13 mouse cellular contexts compared by ENCODE assay signal in genomic region chr17:34684253-34684893, GRCm38 (mm10). TPM values are rescaled to one million over a fixed set of nuclear protein-coding genes. Genes with fewer than 3 reads are reported as not detected.
DNase-seq lines count a peak whose midpoint lies in the region; ATAC-seq and TF ChIP-seq lines count a peak whose summit lies in the region.
"Had no signal": no experiment of that assay in that cellular context is flagged by ENCODE, and none has a peak within 500 bp of the region (broad histone marks: within the 10 kb centered on the region; RNA-seq: fewer than 3 reads in every experiment).

No protein-coding gene starts in this region.

- peaks cover 26% of the 10 kb centered on the region for H3K4me1 ChIP-seq in lung, embryonic 14.5 days (ENCODE audit: insufficient read depth)
- H3K4me1 ChIP-seq: midbrain, embryonic 12.5 days had no signal

- 41% methylated on average over 9 of the region's 9 CpGs for WGBS in lung, embryonic 14.5 days

- DNase-seq in adrenal gland, adult 2 months: peak; percentile 61
- no peak for DNase-seq in adrenal gland, postnatal 4 days (ENCODE audit: low spot score in 2 of 2)
- DNase-seq in lung, embryonic 14.5 days: peak; percentile 31
- DNase-seq in lung, postnatal 25 days (ENCODE audit: low spot score): no peak
- DNase-seq in lung, postnatal 36 days: peak; percentile 62
- DNase-seq in layer of hippocampus, postnatal 36 days: no peak
- DNase-seq in kidney, adult 9 months: no peak
- DNase-seq: B cell, adult 2 months had no signal

- H3K4me3 ChIP-seq in lung, embryonic 14.5 days (ENCODE audit: low read depth, low read length): no peak overlapping the region
- H3K4me3 ChIP-seq: limb, embryonic 12.5 days; midbrain, embryonic 12.5 days had no signal

- no peak for TF ChIP-seq CTCF in lung, embryonic 14.5 days (IDR thresholded peaks at IDR 0.05; ENCODE audit: low read depth)

- H3K27me3 ChIP-seq in lung, embryonic 14.5 days (ENCODE audit: insufficient read depth, low read length): peaks cover 10% of the 10 kb centered on the region

- H3K4me2 ChIP-seq in lung, embryonic 14.5 days: no peak overlapping the region
- H3K4me2 ChIP-seq: limb, embryonic 12.5 days; midbrain, embryonic 12.5 days had no signal

- H3K36me3 ChIP-seq in lung, embryonic 14.5 days (ENCODE audit: insufficient read depth): no peaks in the 10 kb centered on the region
- H3K36me3 ChIP-seq: limb, embryonic 12.5 days; midbrain, embryonic 12.5 days had no signal

- no peaks in the 10 kb centered on the region for H3K9me3 ChIP-seq in lung, embryonic 14.5 days (ENCODE audit: low read depth, low read length)
- H3K9me3 ChIP-seq: limb, embryonic 12.5 days; midbrain, embryonic 12.5 days had no signal

- no peak overlapping the region for H3K9ac ChIP-seq in lung, embryonic 14.5 days
- H3K9ac ChIP-seq: limb, embryonic 12.5 days; midbrain, embryonic 12.5 days had no signal

- H3K27ac ChIP-seq in lung, embryonic 14.5 days (ENCODE audit: low read depth): no peak overlapping the region
- H3K27ac ChIP-seq: limb, embryonic 12.5 days; midbrain, embryonic 12.5 days had no signal

- ATAC-seq in lung, embryonic 14.5 days (ENCODE audit: insufficient read depth): peak; percentile 18; the same call in 1 of the 2 replicates
- peak; percentile 17; the same call in 1 of the 2 replicates for ATAC-seq in granulocyte monocyte progenitor cell, adult 5-6 weeks (replicated peaks; ENCODE audit: poor library complexity, severe bottlenecking)
- ATAC-seq: forebrain, embryonic 16.5 days had no signal

RNA-seq across cellular contexts. Expression of gene Tnxb, which starts 14.0 kb away (rescaled TPM):
- total RNA-seq in adrenal gland, adult 2 months (2021): 10 to 100 TPM; 20.2 to 30.1 TPM
- polyA plus RNA-seq in adrenal gland, adult 2 months (2012; rRNA removed): 23.4 and 23.6 TPM in 2 replicates
- 10 to 100 TPM; 29.4 to 33.0 TPM for total RNA-seq in adrenal gland, postnatal 4 days (2021)
- polyA plus RNA-seq in lung, embryonic 14.5 days (2014; fragmentation: Nextera tagmentation; extraction: Ambion mirVana): 0.38 and 0.45 TPM in 2 replicates
- total RNA-seq in granulocyte monocyte progenitor cell, adult 5-6 weeks (2014; fragmentation: Nextera tagmentation): not detected in 2 replicates
- not detected in 2 replicates for total RNA-seq in granulocyte monocyte progenitor cell, adult 5-6 weeks (2017)
- 10 to 100 TPM in 1 of 2 experiments, 1 to 10 TPM in 1; 9.9 to 10.7 TPM for total RNA-seq in layer of hippocampus, postnatal 36 days (2021)
- total RNA-seq: common myeloid progenitor, adult 5-6 weeks had no signal
- polyA plus RNA-seq: limb, embryonic 12.5 days had no signal

RNA-seq across cellular contexts. Expression of gene Atf6b, which starts 37.4 kb away (rescaled TPM):
- 10 to 100 TPM; 44.1 to 53.2 TPM for total RNA-seq in adrenal gland, adult 2 months (2021)
- 114 and 118 TPM in 2 replicates for polyA plus RNA-seq in adrenal gland, adult 2 months (2012; rRNA removed)
- 10 to 100 TPM; 48.1 to 52.3 TPM for total RNA-seq in adrenal gland, postnatal 4 days (2021)
- polyA plus RNA-seq in lung, embryonic 14.5 days (2014; fragmentation: Nextera tagmentation; extraction: Ambion mirVana): 66.5 and 74.8 TPM in 2 replicates
- 38.3 and 42.5 TPM in 2 replicates for total RNA-seq in granulocyte monocyte progenitor cell, adult 5-6 weeks (2014; fragmentation: Nextera tagmentation)
- total RNA-seq in granulocyte monocyte progenitor cell, adult 5-6 weeks (2017): 31.9 and 44.6 TPM in 2 replicates
- total RNA-seq in layer of hippocampus, postnatal 36 days (2021): 100 to 1,000 TPM in 1 of 2 experiments, 10 to 100 TPM in 1; 89.9 to 101 TPM

RNA-seq across cellular contexts. Expression of gene Fkbpl, which starts 39.8 kb away (rescaled TPM):
- total RNA-seq in adrenal gland, adult 2 months (2021): 10 to 100 TPM; 12.7 to 17.2 TPM
- 7.1 and 7.6 TPM in 2 replicates for polyA plus RNA-seq in adrenal gland, adult 2 months (2012; rRNA removed)
- total RNA-seq in adrenal gland, postnatal 4 days (2021): 10 to 100 TPM; 13.2 to 16.3 TPM
- 9.7 and 11.1 TPM in 2 replicates for polyA plus RNA-seq in lung, embryonic 14.5 days (2014; fragmentation: Nextera tagmentation; extraction: Ambion mirVana)
- total RNA-seq in granulocyte monocyte progenitor cell, adult 5-6 weeks (2014; fragmentation: Nextera tagmentation): 2.9 and 10.3 TPM in 2 replicates
- total RNA-seq in granulocyte monocyte progenitor cell, adult 5-6 weeks (2017): 12.4 and 21.8 TPM in 2 replicates
- 10 to 100 TPM; 17.9 to 18.0 TPM for total RNA-seq in layer of hippocampus, postnatal 36 days (2021)

RNA-seq across cellular contexts. Expression of gene Prrt1, which starts 55.0 kb away (rescaled TPM):
- 10 to 100 TPM in 1 of 2 experiments, 1 to 10 TPM in 1; 9.1 to 12.8 TPM for total RNA-seq in adrenal gland, adult 2 months (2021)
- 22.1 and 32.8 TPM in 2 replicates for polyA plus RNA-seq in adrenal gland, adult 2 months (2012; rRNA removed)
- total RNA-seq in adrenal gland, postnatal 4 days (2021): 10 to 100 TPM; 10.7 to 11.5 TPM
- 0.14 TPM in 1 of 2 replicates, not detected in the other for polyA plus RNA-seq in lung, embryonic 14.5 days (2014; fragmentation: Nextera tagmentation; extraction: Ambion mirVana)
- total RNA-seq in granulocyte monocyte progenitor cell, adult 5-6 weeks (2014; fragmentation: Nextera tagmentation): 0.88 TPM in 1 of 2 replicates, not detected in the other
- total RNA-seq in granulocyte monocyte progenitor cell, adult 5-6 weeks (2017): not detected in 2 replicates
- 100 to 1,000 TPM; 317 to 352 TPM for total RNA-seq in layer of hippocampus, postnatal 36 days (2021)
- total RNA-seq: common myeloid progenitor, adult 5-6 weeks had no signal

RNA-seq across cellular contexts. Expression of gene Ppt2, which starts 56.1 kb away (rescaled TPM):
- total RNA-seq in adrenal gland, adult 2 months (2021): 10 to 100 TPM; 58.3 to 70.7 TPM
- polyA plus RNA-seq in adrenal gland, adult 2 months (2012; rRNA removed): 58.5 and 102 TPM in 2 replicates
- total RNA-seq in adrenal gland, postnatal 4 days (2021): 10 to 100 TPM; 52.6 to 62.3 TPM
- 24.5 and 25.6 TPM in 2 replicates for polyA plus RNA-seq in lung, embryonic 14.5 days (2014; fragmentation: Nextera tagmentation; extraction: Ambion mirVana)
- total RNA-seq in granulocyte monocyte progenitor cell, adult 5-6 weeks (2014; fragmentation: Nextera tagmentation): 41.9 and 45.1 TPM in 2 replicates
- total RNA-seq in granulocyte monocyte progenitor cell, adult 5-6 weeks (2017): 20.4 and 23.3 TPM in 2 replicates
- 10 to 100 TPM; 44.4 to 50.8 TPM for total RNA-seq in layer of hippocampus, postnatal 36 days (2021)

Comparison
In these comparisons a context has a peak if more than half of its experiments do, and no peak if none do; other contexts are left out.
1. DNase-seq: peak in adrenal gland, adult 2 months (single experiment), lung, embryonic 14.5 days (single experiment) and lung, postnatal 36 days (single experiment); none in adrenal gland, postnatal 4 days (0 of 2), lung, postnatal 25 days (single experiment), layer of hippocampus, postnatal 36 days (0 of 2) and kidney, adult 9 months (single experiment).
2. RNA of gene Tnxb, which starts 14.0 kb away (total RNA-seq): 29.4 to 33.0 TPM in adrenal gland, postnatal 4 days, 20.2 to 30.1 TPM in adrenal gland, adult 2 months and 9.9 to 10.7 TPM in layer of hippocampus, postnatal 36 days; not detected in granulocyte monocyte progenitor cell, adult 5-6 weeks; every median in the first group is over 10 times any median in the second.